Mouse (Mus musculus) hindbrain, embryonic 14.5 days (tissue): ENCODE measurements at regions not wholly inside any gene's neighbourhood (a gene's known extent, or its start where the extent isn't known, plus 50 kb on each side); places are given as distances from the start of the nearest gene placed in this dataset.

Experiments
- ATAC-seq: fragments of 200-750 bp; cut with Nextera tagmentation; 2 replicates; pipeline ENCODE4 v1.8.0; 2017; ENCODE audit warnings: moderate number of reproducible peaks, mild to moderate bottlenecking, moderate TSS enrichment, moderate library complexity; ENCODE audit not compliant: low FRiP score
- DNase-seq: peaks from one replicate; pipeline ENCODE4 v3.0.0-alpha.2; 2015; ENCODE audit warnings: low spot score
- H3K27ac ChIP-seq: fragments of 300-500 bp; sonication (generic); 2 replicates; pipeline ENCODE4 v1.5.1; 2014; ENCODE audit warnings: mild to moderate bottlenecking, moderate library complexity
- H3K27me3 ChIP-seq: fragments of 300-500 bp; sonication (generic); 2 replicates; pipeline ENCODE4 v1.6.1; 2014; ENCODE audit warnings: mild to moderate bottlenecking, low read length, mixed read lengths; ENCODE audit not compliant: control insufficient read depth, insufficient read depth
- H3K36me3 ChIP-seq: fragments of 300-500 bp; sonication (generic); replicated peaks from 2 replicates; pipeline ENCODE4 v1.6.1; 2014; ENCODE audit not compliant: control insufficient read depth, insufficient read depth
- H3K4me1 ChIP-seq: fragments of 300-500 bp; sonication (generic); replicated peaks from 2 replicates; pipeline ENCODE4 v1.6.1; 2014; ENCODE audit warnings: antibody characterized with exemption, low read length, mixed read lengths; ENCODE audit not compliant: control insufficient read depth, insufficient read depth
- H3K4me2 ChIP-seq: fragments of 300-500 bp; sonication (generic); replicated peaks from 2 replicates; pipeline ENCODE4 v1.6.1; 2014; ENCODE audit warnings: mild to moderate bottlenecking, moderate library complexity
- H3K4me3 ChIP-seq: fragments of 300-500 bp; sonication (generic); replicated peaks from 2 replicates; pipeline ENCODE4 v1.5.1; 2014; ENCODE audit warnings: mild to moderate bottlenecking, low read length
- H3K9ac ChIP-seq: fragments of 300-500 bp; sonication (generic); 2 replicates; pipeline ENCODE4 v1.6.1; 2014
- H3K9me3 ChIP-seq: fragments of 300-500 bp; sonication (generic); 2 replicates; pipeline ENCODE4 v1.6.1; 2016; ENCODE audit warnings: low read length; ENCODE audit not compliant: control insufficient read depth
- WGBS: fragments of 180-500 bp; shearing (Covaris S2); extraction: QIAGEN DNeasy Blood & Tissue Kit; methylation state at CpG from one replicate; pipeline ENCODE4 v1.1.7; 2014; 5-methylcytosine and 5-hydroxymethylcytosine counted together

DNA sequence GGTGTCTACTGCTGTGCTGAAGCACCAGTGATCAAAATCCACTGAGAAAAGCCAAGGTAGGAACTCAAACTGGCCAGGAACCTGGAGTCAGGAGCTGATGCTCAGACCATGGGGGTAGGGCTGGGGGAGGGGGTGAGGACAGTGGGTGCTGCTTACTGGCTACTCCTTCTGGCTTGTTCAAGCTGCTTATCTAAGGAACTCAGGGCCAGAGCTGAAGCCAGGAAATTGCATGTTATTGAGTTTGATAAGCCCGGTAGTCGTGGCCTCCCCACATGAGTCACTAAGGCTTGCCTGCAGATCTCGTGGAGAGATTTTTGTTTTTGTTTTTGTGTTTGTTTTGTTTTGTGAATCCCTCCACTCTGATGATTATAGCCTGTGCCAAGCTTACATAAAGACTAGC lies 65.9 kb downstream of the Tmem215 start:
- no peak overlapping the region for H3K27ac ChIP-seq
- H3K9me3 ChIP-seq = no peaks in the 10 kb centered on the region
- H3K4me1 ChIP-seq = no peaks in the 10 kb centered on the region
- no peak overlapping the region for H3K4me2 ChIP-seq
- no peak overlapping the region for H3K9ac ChIP-seq
- no peaks in the 10 kb centered on the region for H3K27me3 ChIP-seq
- DNase-seq = no peak
- 78% methylated on average over 3 of the region's 3 CpGs for WGBS
- H3K4me3 ChIP-seq = no peak overlapping the region
- no peaks in the 10 kb centered on the region for H3K36me3 ChIP-seq
- no peak for ATAC-seq

DNA sequence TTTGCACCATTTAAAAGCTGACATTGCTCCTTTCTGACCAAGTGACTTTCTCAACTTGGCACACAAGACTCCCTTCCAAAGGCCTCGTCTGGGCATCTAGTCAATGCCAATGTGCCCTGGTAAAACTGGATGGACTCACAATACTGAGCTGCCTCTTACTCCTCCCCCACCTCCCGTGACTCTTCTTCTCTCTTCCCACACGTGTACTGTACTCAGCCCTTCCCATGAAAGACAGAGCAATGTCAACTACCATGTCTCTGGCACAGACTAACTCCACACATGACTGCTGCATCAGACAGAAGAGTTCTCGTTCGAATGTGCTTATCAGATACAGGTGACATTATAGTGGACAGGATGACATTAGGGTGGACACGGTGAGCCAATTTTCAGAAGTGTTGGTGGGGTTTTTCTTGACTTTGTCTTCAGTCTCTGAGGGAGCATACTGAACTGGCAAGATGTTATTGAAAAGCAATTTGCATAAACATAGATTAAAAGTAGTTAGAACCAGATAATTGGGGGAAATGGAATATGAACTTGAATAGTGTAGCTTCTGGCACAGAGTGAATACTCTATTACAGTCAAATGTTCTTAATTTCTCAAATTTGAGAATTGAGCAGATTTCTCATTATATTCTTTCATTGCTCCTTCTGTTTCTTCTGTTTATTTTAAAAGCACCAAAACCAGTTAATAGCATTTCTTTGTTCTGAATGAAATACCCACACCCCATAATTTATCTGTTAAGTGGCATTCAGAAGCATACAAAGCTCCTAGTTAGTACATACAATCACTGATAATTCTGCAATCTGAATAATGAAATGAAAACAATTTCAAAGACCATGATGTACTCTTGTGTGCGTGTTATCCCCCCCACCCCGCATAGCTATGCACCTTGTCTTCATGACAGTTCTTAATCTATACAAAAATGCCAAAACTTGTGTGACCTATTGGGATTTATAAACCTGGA lies 71.4 kb downstream of the Tmem215 start:
- H3K9ac ChIP-seq = no peak overlapping the region
- no peaks in the 10 kb centered on the region for H3K36me3 ChIP-seq
- no peak for DNase-seq
- no peak for ATAC-seq
- no peaks in the 10 kb centered on the region for H3K27me3 ChIP-seq
- no peaks in the 10 kb centered on the region for H3K4me1 ChIP-seq
- no peaks in the 10 kb centered on the region for H3K9me3 ChIP-seq
- no peak overlapping the region for H3K4me3 ChIP-seq
- no peak overlapping the region for H3K27ac ChIP-seq
- 89% methylated on average over 8 of the region's 8 CpGs for WGBS
- H3K4me2 ChIP-seq = no peak overlapping the region

DNA sequence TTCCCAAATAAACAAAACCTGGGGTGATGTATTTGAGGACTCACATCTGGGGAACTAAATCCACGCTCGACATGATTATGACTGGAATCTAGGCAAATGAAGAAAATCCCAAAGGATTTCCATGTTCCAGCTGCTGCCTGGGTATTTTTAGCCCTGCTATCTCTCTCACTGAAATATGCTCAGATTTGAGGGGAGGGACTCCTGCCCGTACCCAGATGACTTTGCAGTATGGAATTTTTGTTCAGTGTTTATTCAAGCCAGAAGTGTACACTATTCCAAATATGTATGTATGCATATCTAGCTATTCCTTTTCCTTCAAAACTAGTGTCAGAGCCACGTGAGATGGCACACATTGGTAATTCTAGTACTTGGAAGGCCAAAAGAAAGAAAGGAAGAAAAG lies 72.1 kb downstream of the Tmem215 start:
- Histone ChIP-seq H3K36me3 (no peaks in the 10 kb centered on the region), H3K27ac (no peak overlapping the region), H3K9me3 (no peaks in the 10 kb centered on the region), H3K4me3 (no peak overlapping the region), H3K9ac (no peak overlapping the region), H3K4me2 (no peak overlapping the region), H3K27me3 (no peaks in the 10 kb centered on the region), H3K4me1 (no peaks in the 10 kb centered on the region)
- ATAC-seq (no peak), DNase-seq (no peak)
- 58% methylated on average over 4 of the region's 4 CpGs for WGBS

DNA sequence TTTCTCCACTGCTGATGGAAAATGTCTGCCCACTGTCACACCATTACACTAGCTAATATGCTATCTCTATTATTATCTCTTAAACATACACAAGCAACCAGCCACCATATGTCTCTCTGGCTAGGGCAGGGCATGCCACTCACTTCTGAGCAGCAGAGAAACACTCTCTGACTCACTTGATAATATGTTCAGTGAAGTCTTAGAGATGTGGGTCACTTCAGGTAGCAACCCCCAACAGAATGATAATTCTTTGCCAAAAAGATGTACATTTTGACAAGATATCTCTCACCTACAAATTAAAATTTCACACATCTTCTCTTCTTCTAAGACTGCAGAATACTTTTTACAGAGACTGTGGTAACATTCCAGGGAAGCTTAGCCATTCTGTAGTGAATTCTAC lies 72.8 kb downstream of the Tmem215 start:
- no peak overlapping the region for H3K4me2 ChIP-seq
- H3K36me3 ChIP-seq = no peaks in the 10 kb centered on the region
- H3K4me3 ChIP-seq = no peak overlapping the region
- DNase-seq = no peak
- H3K9me3 ChIP-seq = no peaks in the 10 kb centered on the region
- no peaks in the 10 kb centered on the region for H3K4me1 ChIP-seq
- no peak overlapping the region for H3K9ac ChIP-seq
- H3K27ac ChIP-seq = no peak overlapping the region
- ATAC-seq = no peak
- no peaks in the 10 kb centered on the region for H3K27me3 ChIP-seq

DNA sequence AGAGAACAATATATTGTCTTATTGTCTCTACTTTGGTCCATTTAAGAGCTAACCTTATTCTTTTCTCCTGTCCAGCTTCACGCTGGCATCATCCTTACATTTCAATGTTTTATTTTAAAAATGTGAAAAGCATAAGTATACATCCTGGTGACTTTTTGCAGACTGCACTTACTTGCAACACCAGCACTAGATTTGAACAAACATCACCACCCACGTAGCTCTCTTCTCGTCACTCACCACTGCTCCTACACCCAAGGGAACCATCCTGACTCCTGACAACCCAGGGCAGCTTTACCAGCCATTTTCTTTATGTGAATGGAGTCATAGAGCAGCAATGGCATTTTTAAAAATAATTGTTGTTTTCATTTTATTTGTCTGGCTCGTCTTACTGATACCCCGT lies 73.7 kb downstream of the Tmem215 start:
- Histone ChIP-seq H3K4me1 (no peaks in the 10 kb centered on the region), H3K4me3 (no peak overlapping the region), H3K9ac (no peak overlapping the region), H3K9me3 (no peaks in the 10 kb centered on the region), H3K4me2 (no peak overlapping the region), H3K36me3 (no peaks in the 10 kb centered on the region), H3K27ac (no peak overlapping the region), H3K27me3 (no peaks in the 10 kb centered on the region)
- DNase-seq = no peak
- WGBS = 73% methylated on average over 5 of the region's 5 CpGs
- ATAC-seq = no peak

DNA sequence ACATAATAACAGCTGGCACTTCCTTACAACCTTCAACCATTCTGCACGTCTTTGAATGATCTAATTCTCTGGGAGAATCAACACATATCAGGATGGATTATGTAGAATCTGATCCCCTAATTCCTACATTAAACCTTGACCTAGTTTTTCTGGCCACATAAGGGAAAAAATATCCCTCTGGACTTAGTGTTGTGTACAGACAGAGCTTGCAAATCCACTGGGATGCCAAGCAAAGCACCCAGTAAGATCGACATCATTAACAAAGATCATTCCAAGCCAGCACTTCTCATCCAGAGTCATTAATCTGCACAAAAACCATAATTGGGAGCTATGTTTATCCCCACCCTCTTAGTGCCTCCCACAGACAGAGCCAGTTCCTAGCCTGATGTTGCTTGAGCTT lies 87.8 kb downstream of the Tmem215 start:
- Histone ChIP-seq H3K36me3 (no peaks in the 10 kb centered on the region), H3K4me1 (no peaks in the 10 kb centered on the region), H3K9ac (no peak overlapping the region), H3K4me3 (no peak overlapping the region), H3K9me3 (no peaks in the 10 kb centered on the region), H3K27me3 (no peaks in the 10 kb centered on the region), H3K4me2 (no peak overlapping the region), H3K27ac (no peak overlapping the region)
- ATAC-seq = no peak
- DNase-seq = no peak
- 73% methylated on average over 2 of the region's 2 CpGs for WGBS

DNA sequence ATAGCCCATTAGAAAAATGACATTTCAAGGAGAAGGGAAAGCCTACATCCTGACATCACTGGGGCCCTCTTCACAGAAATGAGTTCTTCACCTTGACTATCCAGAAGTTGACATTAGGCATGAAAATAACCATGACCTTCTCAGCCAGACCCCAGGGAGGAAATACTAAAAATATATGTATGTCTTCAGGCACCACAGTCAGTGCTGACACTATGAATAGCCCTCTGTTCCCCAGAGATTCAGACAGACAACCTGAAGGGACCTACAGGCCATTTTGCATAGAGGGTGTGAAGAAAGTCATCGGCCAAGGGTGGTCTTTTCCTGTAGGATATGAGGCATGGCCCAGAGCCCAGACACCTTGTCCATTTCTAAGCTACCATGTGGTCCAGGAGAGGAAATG lies 101.3 kb downstream of the Tmem215 start:
- H3K27ac ChIP-seq = no peak overlapping the region
- DNase-seq = no peak
- no peaks in the 10 kb centered on the region for H3K4me1 ChIP-seq
- 89% methylated on average over 1 of the region's 1 CpGs for WGBS
- H3K9ac ChIP-seq = no peak overlapping the region
- H3K27me3 ChIP-seq = no peaks in the 10 kb centered on the region
- no peaks in the 10 kb centered on the region for H3K36me3 ChIP-seq
- H3K4me3 ChIP-seq = no peak overlapping the region
- no peak for ATAC-seq
- no peaks in the 10 kb centered on the region for H3K9me3 ChIP-seq
- no peak overlapping the region for H3K4me2 ChIP-seq

DNA sequence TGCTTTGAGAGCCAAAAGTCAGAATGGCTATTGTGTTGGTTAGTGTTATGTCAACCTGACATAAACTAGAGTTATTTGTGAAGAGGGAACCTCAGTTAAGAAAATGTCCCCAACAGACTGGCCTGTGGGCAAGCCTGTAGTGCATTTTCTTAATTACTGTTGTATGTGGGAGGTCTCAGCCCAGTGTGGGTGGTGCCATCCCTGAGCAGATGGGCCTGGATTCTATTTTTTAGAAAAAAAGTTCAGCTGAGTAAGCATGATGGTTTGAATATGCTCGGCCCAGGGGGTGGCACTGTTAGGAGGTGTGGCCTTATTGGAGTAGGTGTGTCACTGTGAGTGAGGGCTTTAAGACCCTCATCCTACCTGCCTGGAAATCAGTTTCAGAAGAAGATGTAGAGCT lies 104.0 kb downstream of the Tmem215 start:
- ATAC-seq = no peak
- no peaks in the 10 kb centered on the region for H3K9me3 ChIP-seq
- DNase-seq = no peak
- no peaks in the 10 kb centered on the region for H3K36me3 ChIP-seq
- no peak overlapping the region for H3K4me3 ChIP-seq
- H3K9ac ChIP-seq = no peak overlapping the region
- 90% methylated on average over 1 of the region's 1 CpGs for WGBS
- H3K4me1 ChIP-seq = no peaks in the 10 kb centered on the region
- no peak overlapping the region for H3K4me2 ChIP-seq
- no peak overlapping the region for H3K27ac ChIP-seq
- H3K27me3 ChIP-seq = no peaks in the 10 kb centered on the region

DNA sequence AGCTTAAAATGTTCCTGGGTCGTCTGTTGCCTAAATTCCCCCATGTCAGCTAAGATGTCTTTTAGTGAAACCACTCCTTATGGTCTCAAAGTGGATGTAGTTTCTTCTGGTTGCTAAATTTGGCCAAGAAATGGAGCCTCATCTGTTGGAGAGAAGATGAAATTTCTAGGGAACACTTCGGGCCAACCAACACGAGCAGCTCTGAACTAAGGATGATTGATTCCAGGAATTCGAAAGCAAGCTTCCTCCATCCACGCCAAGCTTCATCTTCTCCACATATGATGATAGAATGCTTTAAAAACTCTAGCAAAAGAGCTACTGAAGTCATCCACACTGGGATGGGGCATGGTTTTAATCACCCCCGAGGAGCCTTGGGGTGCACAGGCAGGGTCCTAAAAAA lies 112.5 kb downstream of the Tmem215 start:
- no peaks in the 10 kb centered on the region for H3K36me3 ChIP-seq
- H3K27ac ChIP-seq = no peak overlapping the region
- H3K4me2 ChIP-seq = no peak overlapping the region
- ATAC-seq (no peak), DNase-seq (no peak)
- H3K9me3 ChIP-seq = no peaks in the 10 kb centered on the region
- 92% methylated on average over 6 of the region's 6 CpGs for WGBS
- H3K9ac ChIP-seq = no peak overlapping the region
- no peaks in the 10 kb centered on the region for H3K27me3 ChIP-seq
- no peak overlapping the region for H3K4me3 ChIP-seq
- H3K4me1 ChIP-seq = no peaks in the 10 kb centered on the region
